In genomic region chr17:27304842-27305241, GRCm38 (mm10) we compare ENCODE assay signal across 14 mouse cellular contexts.
DNase-seq lines count a peak whose midpoint lies in the region; ATAC-seq and TF ChIP-seq lines count a peak whose summit lies in the region.
"Had no signal": no experiment of that assay in that cellular context is flagged by ENCODE, and none has a peak within 500 bp of the region (broad histone marks: within the 10 kb centered on the region; RNA-seq: fewer than 3 reads in every experiment).

No protein-coding gene starts in this region.

- no peak for DNase-seq in hindbrain, embryonic 10.5 days (ENCODE audit: low spot score)
- DNase-seq in MEL (ENCODE audit: low read depth, low spot score): no peak
- peak; percentile 54 for DNase-seq in embryonic facial prominence, embryonic 14.5 days (ENCODE audit: low spot score)
- no peak for DNase-seq in Muller cell, postnatal 12 days (ENCODE audit: inconsistent ontology term)
- no peak for DNase-seq in lung, adult 2 months
- DNase-seq: adrenal gland, adult 8-10 months; cerebellum, adult 11 months; thymus, postnatal 36 days had no signal

- H3K4me3 ChIP-seq in hindbrain, embryonic 10.5 days: no peak overlapping the region
- no peak overlapping the region for H3K4me3 ChIP-seq in hindbrain, embryonic 16.5 days (ENCODE audit: low read length)
- no peak overlapping the region for H3K4me3 ChIP-seq in MEL (ENCODE audit: control insufficient read depth in 1 of 2, insufficient read depth in 1 of 2, low read depth in 2 of 2, low read length in 2 of 2)
- no peak overlapping the region for H3K4me3 ChIP-seq in embryonic facial prominence, embryonic 14.5 days (ENCODE audit: low read depth, low read length)
- H3K4me3 ChIP-seq in kidney, embryonic 15.5 days (replicated peaks): no peak overlapping the region
- no peak overlapping the region for H3K4me3 ChIP-seq in lung, adult 2 months (replicated peaks; ENCODE audit: extremely low read depth, low read depth, low read length)
- H3K4me3 ChIP-seq: layer of hippocampus, adult 2 months; megakaryocyte, embryonic 14.5 days had no signal

- H3K4me1 ChIP-seq in hindbrain, embryonic 10.5 days (replicated peaks): peaks cover 36% of the 10 kb centered on the region
- peaks cover 5% of the 10 kb centered on the region for H3K4me1 ChIP-seq in hindbrain, embryonic 16.5 days (ENCODE audit: control insufficient read depth, insufficient read depth, low read depth, low read length)
- no peaks in the 10 kb centered on the region for H3K4me1 ChIP-seq in MEL (ENCODE audit: control insufficient read depth in 1 of 2, insufficient read depth in 2 of 2, low read length in 2 of 2)
- H3K4me1 ChIP-seq in embryonic facial prominence, embryonic 14.5 days (ENCODE audit: control insufficient read depth, insufficient read depth, low read length): no peaks in the 10 kb centered on the region
- H3K4me1 ChIP-seq in kidney, embryonic 15.5 days: peaks cover 11% of the 10 kb centered on the region; the same call in 1 of the 2 replicates
- no peaks in the 10 kb centered on the region for H3K4me1 ChIP-seq in lung, adult 2 months (ENCODE audit: control insufficient read depth, insufficient read depth, low read length)

- no peak overlapping the region for H3K4me2 ChIP-seq in hindbrain, embryonic 16.5 days (ENCODE audit: low read length)
- H3K4me2 ChIP-seq in embryonic facial prominence, embryonic 14.5 days (ENCODE audit: low read depth, low read length): no peak overlapping the region
- no peak overlapping the region for H3K4me2 ChIP-seq in kidney, embryonic 15.5 days
- H3K4me2 ChIP-seq: heart, embryonic 11.5 days had no signal

- no peak for TF ChIP-seq RAD21 in MEL (IDR thresholded peaks at IDR 0.05; ENCODE audit: low read depth, low read length)

- no peaks in the 10 kb centered on the region for H3K79me2 ChIP-seq in MEL (ENCODE audit: control insufficient read depth, insufficient read depth, low read length, poor library complexity)

- H3K27me3 ChIP-seq in hindbrain, embryonic 10.5 days (ENCODE audit: insufficient read depth, poor library complexity, severe bottlenecking): peaks cover 3% of the 10 kb centered on the region
- no peaks in the 10 kb centered on the region; the same call in 1 of the 2 replicates for H3K27me3 ChIP-seq in hindbrain, embryonic 16.5 days (replicated peaks; ENCODE audit: control insufficient read depth, insufficient read depth, low read length)
- peaks cover 0 to 1% of the 10 kb centered on the region in 2 experiments; a peak in 1 of 4 replicates for H3K27me3 ChIP-seq in MEL (ENCODE audit: control insufficient read depth in 1 of 2, insufficient read depth in 2 of 2, low read length in 2 of 2)
- H3K27me3 ChIP-seq in embryonic facial prominence, embryonic 14.5 days (replicated peaks; ENCODE audit: control insufficient read depth, insufficient read depth, low read length): no peaks in the 10 kb centered on the region
- H3K27me3 ChIP-seq in kidney, embryonic 15.5 days: no peaks in the 10 kb centered on the region

- no peak for ATAC-seq in hindbrain, embryonic 16.5 days
- ATAC-seq in embryonic facial prominence, embryonic 14.5 days (ENCODE audit: low read depth): no peak
- ATAC-seq in kidney, embryonic 15.5 days (replicated peaks; ENCODE audit: low FRiP score): peak; percentile 49
- ATAC-seq in megakaryocyte, adult 5-6 weeks (ENCODE audit: poor library complexity, severe bottlenecking): no peak

- WGBS in hindbrain, embryonic 10.5 days: 66% methylated on average over 3 of the region's 3 CpGs
- WGBS in hindbrain, embryonic 16.5 days: 47% methylated on average over 3 of the region's 3 CpGs
- WGBS in embryonic facial prominence, embryonic 14.5 days: 50% methylated on average over 3 of the region's 3 CpGs
- WGBS in kidney, embryonic 15.5 days: 45% methylated on average over 3 of the region's 3 CpGs
- WGBS in lung, adult 2 months: 54% methylated on average over 3 of the region's 3 CpGs

- no peaks in the 10 kb centered on the region for H3K36me3 ChIP-seq in hindbrain, embryonic 10.5 days
- H3K36me3 ChIP-seq in hindbrain, embryonic 16.5 days (ENCODE audit: control insufficient read depth, insufficient read depth, low read length): no peaks in the 10 kb centered on the region
- no peaks in the 10 kb centered on the region for H3K36me3 ChIP-seq in MEL (ENCODE audit: control insufficient read depth in 1 of 2, insufficient read depth in 2 of 2, low read length in 2 of 2)
- no peaks in the 10 kb centered on the region for H3K36me3 ChIP-seq in embryonic facial prominence, embryonic 14.5 days (ENCODE audit: control insufficient read depth, insufficient read depth, low read length)
- no peaks in the 10 kb centered on the region for H3K36me3 ChIP-seq in kidney, embryonic 15.5 days

- no peak for TF ChIP-seq CTCF in MEL (IDR thresholded peaks at IDR 0.05 in 2 of 3, conservative IDR thresholded peaks at IDR 0.05 in 1 of 3; ENCODE audit: control insufficient read depth in 1 of 3, insufficient read depth in 1 of 3, low read depth in 2 of 3, low read length in 3 of 3, poor library complexity in 1 of 3, severe bottlenecking in 1 of 3)
- no peak for TF ChIP-seq CTCF in lung, adult 2 months (IDR thresholded peaks at IDR 0.05; ENCODE audit: insufficient read depth, low read length)

- no peak overlapping the region for H3K9ac ChIP-seq in hindbrain, embryonic 16.5 days (ENCODE audit: low read depth, low read length)
- H3K9ac ChIP-seq in MEL (ENCODE audit: control insufficient read depth, low read depth, low read length, poor library complexity, severe bottlenecking): no peak overlapping the region
- no peak overlapping the region for H3K9ac ChIP-seq in embryonic facial prominence, embryonic 14.5 days (ENCODE audit: low read depth, low read length)
- H3K9ac ChIP-seq in kidney, embryonic 15.5 days: 0 out of 2 replicates have a peak overlapping the region, but pooled peaks have one; percentile 21

- no peak for TF ChIP-seq POLR2A in MEL (IDR thresholded peaks at IDR 0.05; ENCODE audit: control insufficient read depth in 1 of 2, insufficient read depth in 1 of 2, low read depth in 1 of 2, low read length in 2 of 2, poor library complexity in 1 of 2)
- TF ChIP-seq POLR2A in lung, adult 2 months (IDR thresholded peaks at IDR 0.05; ENCODE audit: borderline replicate concordance, extremely low read depth, low read depth, low read length): no peak

- H3K9me3 ChIP-seq in hindbrain, embryonic 10.5 days: no peaks in the 10 kb centered on the region
- H3K9me3 ChIP-seq in hindbrain, embryonic 16.5 days (ENCODE audit: control insufficient read depth, low read length): no peaks in the 10 kb centered on the region
- H3K9me3 ChIP-seq in MEL (replicated peaks; ENCODE audit: insufficient read depth, low read length): no peaks in the 10 kb centered on the region
- no peaks in the 10 kb centered on the region for H3K9me3 ChIP-seq in embryonic facial prominence, embryonic 14.5 days (ENCODE audit: control insufficient read depth, low read length)
- H3K9me3 ChIP-seq in kidney, embryonic 15.5 days (replicated peaks): no peaks in the 10 kb centered on the region

- peak overlapping the region; percentile 19; the same call in 1 of the 2 replicates for H3K27ac ChIP-seq in hindbrain, embryonic 10.5 days
- no peak overlapping the region for H3K27ac ChIP-seq in hindbrain, embryonic 16.5 days (ENCODE audit: low read depth, low read length)
- no peak overlapping the region for H3K27ac ChIP-seq in MEL (ENCODE audit: control insufficient read depth, low read depth, low read length)
- no peak overlapping the region for H3K27ac ChIP-seq in embryonic facial prominence, embryonic 14.5 days (replicated peaks; ENCODE audit: low read depth, low read length)
- H3K27ac ChIP-seq in kidney, embryonic 15.5 days: peak overlapping the region; percentile 67
- H3K27ac ChIP-seq: layer of hippocampus, adult 2 months had no signal

- TF ChIP-seq EP300 in MEL (IDR thresholded peaks at IDR 0.05; ENCODE audit: low read depth in 1 of 2, low read length in 2 of 2): no peak

TF ChIP-seq in MEL, 35 proteins besides CTCF, POLR2A, EP300 and RAD21:
- no peak for TF ChIP-seq SIN3A (IDR thresholded peaks at IDR 0.05; ENCODE audit: low read length)
- TF ChIP-seq HCFC1 (IDR thresholded peaks at IDR 0.05; ENCODE audit: low read depth, low read length): peak; percentile 60
- no peak for TF ChIP-seq E2F4 (IDR thresholded peaks at IDR 0.05; ENCODE audit: borderline replicate concordance, low read depth, low read length)

Comparison
In these comparisons a context has a peak if more than half of its experiments do, and no peak if none do; other contexts are left out.
1. H3K27ac ChIP-seq: peak in hindbrain, embryonic 10.5 days (single experiment) and kidney, embryonic 15.5 days (single experiment); none in hindbrain, embryonic 16.5 days (single experiment), MEL (single experiment) and embryonic facial prominence, embryonic 14.5 days (single experiment).